ENCODE assay signal across 23 mouse cellular contexts in the genomic region with DNA sequence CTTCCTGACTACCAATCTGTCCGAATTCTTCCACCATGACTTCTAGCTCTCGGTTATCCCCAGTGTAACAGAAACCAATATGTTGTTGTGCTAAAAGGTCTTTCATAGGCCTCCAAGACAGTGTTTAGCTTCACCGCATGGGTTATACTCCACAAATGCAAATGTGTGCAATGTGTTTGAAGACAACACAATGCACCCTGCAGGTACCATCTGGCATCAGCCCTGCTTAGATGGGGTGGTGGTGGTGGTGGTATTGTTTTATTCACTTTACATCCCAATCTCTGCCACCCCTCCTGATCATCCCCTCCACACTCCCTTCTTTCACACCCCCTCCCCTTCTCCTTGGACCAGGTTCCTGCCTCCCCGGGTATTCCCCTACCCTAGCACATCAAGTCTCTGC. TPM values are rescaled to one million over a fixed set of nuclear protein-coding genes. Genes with fewer than 3 reads are reported as not detected.
A peak's percentile ranks its signal among the peaks of the same experiment; 100 is the strongest.
DNase-seq lines count a peak whose midpoint lies in the region; ATAC-seq lines count a peak whose summit lies in the region.
"Had no signal": no experiment of that assay in that cellular context is flagged by ENCODE, and none has a peak within 500 bp of the region (broad histone marks: within the 10 kb centered on the region; RNA-seq: fewer than 3 reads in every experiment).

No protein-coding gene starts in this region.

- peaks cover 8% of the 10 kb centered on the region; the same call in 1 of the 2 replicates for H3K4me1 ChIP-seq in forebrain, embryonic 13.5 days
- H3K4me1 ChIP-seq in forebrain, embryonic 11.5 days (replicated peaks; ENCODE audit: control insufficient read depth, insufficient read depth, low read length), result no peaks in the 10 kb centered on the region
- H3K4me1 ChIP-seq in forebrain, embryonic 15.5 days, result no peaks in the 10 kb centered on the region
- H3K4me1 ChIP-seq in forebrain, embryonic 10.5 days, result peaks cover 13% of the 10 kb centered on the region
- H3K4me1 ChIP-seq in midbrain, embryonic 13.5 days (replicated peaks), result no peaks in the 10 kb centered on the region
- no peaks in the 10 kb centered on the region for H3K4me1 ChIP-seq in midbrain, embryonic 14.5 days (ENCODE audit: control insufficient read depth, insufficient read depth, low read length)
- H3K4me1 ChIP-seq: embryonic facial prominence, embryonic 13.5 days; embryonic facial prominence, embryonic 15.5 days had no signal

- peak; percentile 43; the same call in 1 of the 2 replicates for ATAC-seq in forebrain, embryonic 13.5 days
- no peak for ATAC-seq in forebrain, embryonic 11.5 days (replicated peaks; ENCODE audit: low FRiP score)
- ATAC-seq in forebrain, embryonic 15.5 days (replicated peaks), result peak; percentile 39; the same call in 1 of the 2 replicates
- ATAC-seq in midbrain, embryonic 13.5 days, result 0 out of 2 replicates have a peak, but pooled peaks have one; percentile 27
- no peak for ATAC-seq in midbrain, embryonic 14.5 days (ENCODE audit: low FRiP score, low TSS enrichment)
- ATAC-seq: CD4-positive, CD25-positive, alpha-beta regulatory T cell, adult 4 months; Patski had no signal

- no peak overlapping the region for H3K27ac ChIP-seq in forebrain, embryonic 13.5 days
- no peak overlapping the region for H3K27ac ChIP-seq in forebrain, embryonic 11.5 days (ENCODE audit: low read depth, low read length)
- no peak overlapping the region for H3K27ac ChIP-seq in forebrain, embryonic 15.5 days (replicated peaks)
- no peak overlapping the region for H3K27ac ChIP-seq in forebrain, embryonic 10.5 days
- H3K27ac ChIP-seq in midbrain, embryonic 13.5 days, result no peak overlapping the region
- no peak overlapping the region for H3K27ac ChIP-seq in midbrain, embryonic 14.5 days (replicated peaks; ENCODE audit: low read depth, low read length)
- H3K27ac ChIP-seq: embryonic facial prominence, embryonic 13.5 days; embryonic facial prominence, embryonic 15.5 days had no signal

- no peak for DNase-seq in forebrain, embryonic 11.5 days (ENCODE audit: low spot score)
- DNase-seq in forebrain, embryonic 10.5 days (ENCODE audit: extremely low spot score, low spot score), result no peak
- DNase-seq in midbrain, embryonic 14.5 days, result no peak
- DNase-seq in kidney, adult 11 months, result no peak
- DNase-seq: adrenal gland, adult 2 months; adrenal gland, postnatal 10 days; adrenal gland, postnatal 36 days; B cell, adult 2 months; cerebellum, adult 11 months; cerebellum, adult 18-20 months; cerebellum, adult 8-10 months; cerebellum, adult 9-11 months; embryo, embryonic 11 days had no signal

- H3K4me3 ChIP-seq in forebrain, embryonic 13.5 days, result no peak overlapping the region
- no peak overlapping the region for H3K4me3 ChIP-seq in forebrain, embryonic 11.5 days (ENCODE audit: low read depth, low read length)
- no peak overlapping the region for H3K4me3 ChIP-seq in forebrain, embryonic 15.5 days
- H3K4me3 ChIP-seq in forebrain, embryonic 10.5 days, result no peak overlapping the region
- no peak overlapping the region for H3K4me3 ChIP-seq in midbrain, embryonic 13.5 days (replicated peaks)
- H3K4me3 ChIP-seq in midbrain, embryonic 14.5 days (replicated peaks; ENCODE audit: low read depth, low read length), result no peak overlapping the region
- H3K4me3 ChIP-seq: embryonic facial prominence, embryonic 13.5 days; embryonic facial prominence, embryonic 15.5 days; erythroblast, embryonic 14.5 days had no signal

- 82% methylated on average over 4 of the region's 4 CpGs for WGBS in forebrain, embryonic 13.5 days
- 87% methylated on average over 4 of the region's 4 CpGs for WGBS in forebrain, embryonic 11.5 days
- WGBS in forebrain, embryonic 15.5 days, result 62% methylated on average over 4 of the region's 4 CpGs
- WGBS in forebrain, embryonic 10.5 days, result 89% methylated on average over 4 of the region's 4 CpGs
- WGBS in midbrain, embryonic 13.5 days, result 85% methylated on average over 4 of the region's 4 CpGs
- 89% methylated on average over 4 of the region's 4 CpGs for WGBS in midbrain, embryonic 14.5 days

- H3K9me3 ChIP-seq in forebrain, embryonic 13.5 days (replicated peaks), result no peaks in the 10 kb centered on the region
- H3K9me3 ChIP-seq in forebrain, embryonic 11.5 days (ENCODE audit: control insufficient read depth, low read length), result no peaks in the 10 kb centered on the region
- H3K9me3 ChIP-seq in forebrain, embryonic 15.5 days, result no peaks in the 10 kb centered on the region
- H3K9me3 ChIP-seq in forebrain, embryonic 10.5 days, result no peaks in the 10 kb centered on the region
- no peaks in the 10 kb centered on the region for H3K9me3 ChIP-seq in midbrain, embryonic 13.5 days
- no peaks in the 10 kb centered on the region for H3K9me3 ChIP-seq in midbrain, embryonic 14.5 days (ENCODE audit: control insufficient read depth, low read length)
- H3K9me3 ChIP-seq: embryonic facial prominence, embryonic 13.5 days; embryonic facial prominence, embryonic 15.5 days; G1E had no signal

- H3K9ac ChIP-seq in forebrain, embryonic 13.5 days, result no peak overlapping the region
- H3K9ac ChIP-seq in forebrain, embryonic 11.5 days (ENCODE audit: low read length), result no peak overlapping the region
- no peak overlapping the region for H3K9ac ChIP-seq in forebrain, embryonic 15.5 days (replicated peaks)
- no peak overlapping the region for H3K9ac ChIP-seq in midbrain, embryonic 13.5 days (replicated peaks)
- H3K9ac ChIP-seq in midbrain, embryonic 14.5 days (replicated peaks; ENCODE audit: low read length), result no peak overlapping the region
- H3K9ac ChIP-seq: embryonic facial prominence, embryonic 13.5 days; embryonic facial prominence, embryonic 15.5 days had no signal

- no peak overlapping the region for H3K4me2 ChIP-seq in forebrain, embryonic 13.5 days
- no peak overlapping the region for H3K4me2 ChIP-seq in forebrain, embryonic 11.5 days (ENCODE audit: low read depth, low read length, severe bottlenecking)
- no peak overlapping the region for H3K4me2 ChIP-seq in forebrain, embryonic 15.5 days (replicated peaks)
- H3K4me2 ChIP-seq in midbrain, embryonic 13.5 days (replicated peaks), result no peak overlapping the region
- H3K4me2 ChIP-seq in midbrain, embryonic 14.5 days (ENCODE audit: low read length), result no peak overlapping the region
- H3K4me2 ChIP-seq: embryonic facial prominence, embryonic 13.5 days; embryonic facial prominence, embryonic 15.5 days had no signal

- H3K27me3 ChIP-seq in forebrain, embryonic 13.5 days, result no peaks in the 10 kb centered on the region
- no peaks in the 10 kb centered on the region for H3K27me3 ChIP-seq in forebrain, embryonic 11.5 days (ENCODE audit: control insufficient read depth, insufficient read depth, low read length)
- no peaks in the 10 kb centered on the region for H3K27me3 ChIP-seq in forebrain, embryonic 15.5 days
- H3K27me3 ChIP-seq in forebrain, embryonic 10.5 days (ENCODE audit: poor library complexity, severe bottlenecking), result no peaks in the 10 kb centered on the region
- no peaks in the 10 kb centered on the region for H3K27me3 ChIP-seq in midbrain, embryonic 13.5 days
- H3K27me3 ChIP-seq in midbrain, embryonic 14.5 days (ENCODE audit: control insufficient read depth, insufficient read depth, low read length), result no peaks in the 10 kb centered on the region
- H3K27me3 ChIP-seq: CH12.LX; embryonic facial prominence, embryonic 13.5 days; embryonic facial prominence, embryonic 15.5 days had no signal

- no peaks in the 10 kb centered on the region for H3K36me3 ChIP-seq in forebrain, embryonic 13.5 days (ENCODE audit: poor library complexity, severe bottlenecking)
- no peaks in the 10 kb centered on the region for H3K36me3 ChIP-seq in forebrain, embryonic 11.5 days (ENCODE audit: control insufficient read depth, insufficient read depth, low read length)
- no peaks in the 10 kb centered on the region for H3K36me3 ChIP-seq in forebrain, embryonic 15.5 days
- H3K36me3 ChIP-seq in forebrain, embryonic 10.5 days (replicated peaks), result no peaks in the 10 kb centered on the region
- no peaks in the 10 kb centered on the region for H3K36me3 ChIP-seq in midbrain, embryonic 13.5 days
- no peaks in the 10 kb centered on the region for H3K36me3 ChIP-seq in midbrain, embryonic 14.5 days (ENCODE audit: control insufficient read depth, insufficient read depth, low read length)
- H3K36me3 ChIP-seq: embryonic facial prominence, embryonic 13.5 days; embryonic facial prominence, embryonic 15.5 days; G1E had no signal

RNA-seq across cellular contexts. Expression of a gene that starts 34.9 kb away (rescaled TPM):
- 50.7 and 55.9 TPM in 2 replicates for polyA plus RNA-seq in forebrain, embryonic 13.5 days (2015; fragmentation: Nextera tagmentation; extraction: Ambion mirVana)
- polyA plus RNA-seq in forebrain, embryonic 11.5 days (2014; fragmentation: Nextera tagmentation; extraction: Ambion mirVana), result 63.8 and 66.8 TPM in 2 replicates
- polyA plus RNA-seq in forebrain, embryonic 15.5 days (2015; fragmentation: Nextera tagmentation; extraction: Ambion mirVana), result 51.8 and 53.0 TPM in 2 replicates
- 53.3 and 54.3 TPM in 2 replicates for polyA plus RNA-seq in forebrain, embryonic 10.5 days (2016; fragmentation: Nextera tagmentation; extraction: Ambion mirVana)
- polyA plus RNA-seq in midbrain, embryonic 13.5 days (2015; fragmentation: Nextera tagmentation; extraction: Ambion mirVana), result 45.3 and 46.6 TPM in 2 replicates
- polyA plus RNA-seq in midbrain, embryonic 14.5 days (2014; fragmentation: Nextera tagmentation; extraction: Ambion mirVana), result 31.2 and 48.2 TPM in 2 replicates

Comparison
In these comparisons a context has a peak if more than half of its experiments do, and no peak if none do; other contexts are left out.
1. ATAC-seq: peak in forebrain, embryonic 13.5 days (single experiment), forebrain, embryonic 15.5 days (single experiment) and midbrain, embryonic 13.5 days (single experiment); none in forebrain, embryonic 11.5 days (single experiment) and midbrain, embryonic 14.5 days (single experiment).